Mouse (Mus musculus) heart, embryonic 16.5 days (tissue): ENCODE data around the gene Kat14. TPM values are rescaled to one million over a fixed set of nuclear protein-coding genes. Genes with fewer than 3 reads are reported as not detected.
A peak's percentile ranks its signal among the peaks of the same experiment; 100 is the strongest.

Experiments
- ATAC-seq: fragments of 200-750 bp; cut with Nextera tagmentation; replicated peaks from 2 replicates; pipeline ENCODE4 v1.8.0; 2017; ENCODE audit warnings: moderate number of reproducible peaks; ENCODE audit not compliant: insufficient read depth, low FRiP score; ENCODE audit errors: extremely low read depth
- H3K27ac ChIP-seq: fragments of 300-500 bp; sonication (generic); 2 replicates; pipeline ENCODE4 v1.5.1; 2014; ENCODE audit warnings: mild to moderate bottlenecking, low read length, control low read depth, moderate library complexity
- H3K27me3 ChIP-seq: fragments of 300-500 bp; sonication (generic); 2 replicates; pipeline ENCODE4 v1.6.1; 2014; ENCODE audit warnings: low read length, mixed read lengths; ENCODE audit not compliant: control insufficient read depth, insufficient read depth
- H3K36me3 ChIP-seq: fragments of 300-500 bp; sonication (generic); 2 replicates; pipeline ENCODE4 v1.6.1; 2014; ENCODE audit not compliant: control insufficient read depth, insufficient read depth
- H3K4me1 ChIP-seq: fragments of 300-500 bp; sonication (generic); 2 replicates; pipeline ENCODE4 v1.6.1; 2014; ENCODE audit warnings: low read length, mixed read lengths; ENCODE audit not compliant: control insufficient read depth, insufficient read depth
- H3K4me2 ChIP-seq: fragments of 300-500 bp; sonication (generic); 2 replicates; pipeline ENCODE4 v1.6.1; 2014; ENCODE audit warnings: low read depth, mild to moderate bottlenecking, control low read depth, low read length
- H3K4me3 ChIP-seq: fragments of 300-500 bp; sonication (generic); 2 replicates; pipeline ENCODE4 v1.5.1; 2014; ENCODE audit warnings: mild to moderate bottlenecking, control low read depth, low read length
- H3K9ac ChIP-seq: fragments of 300-500 bp; sonication (generic); 2 replicates; pipeline ENCODE4 v1.6.1; 2014; ENCODE audit warnings: low read length, control low read depth
- H3K9me3 ChIP-seq: fragments of 300-500 bp; sonication (generic); replicated peaks from 2 replicates; pipeline ENCODE4 v1.6.1; 2016; ENCODE audit warnings: low read length; ENCODE audit not compliant: control insufficient read depth
- WGBS: fragments of 180-500 bp; shearing (Covaris S2); extraction: QIAGEN DNeasy Blood & Tissue Kit; methylation state at CpG from one replicate; pipeline ENCODE4 v1.1.7; 2014; 5-methylcytosine and 5-hydroxymethylcytosine counted together
- polyA plus RNA-seq: library from polyadenylated mRNA; unstranded; fragments of >200 nt; fragmentation: Nextera tagmentation; extraction: Ambion mirVana; gene quantifications from 2 replicates; pipeline ENCODE4 v1.2.1, GENCODE M21; 2015

The Kat14 gene
- 27.2 and 28.0 TPM in 2 replicates for polyA plus RNA-seq

- Histone ChIP-seq H3K4me1 (peaks cover 13% of the 10 kb centered on the region), H3K4me3 (peak within 1 kb of the TSS; percentile 88), H3K4me2 (peak within 1 kb of the TSS; percentile 86), H3K9ac (peak within 1 kb of the TSS; percentile 94), H3K27ac (peak within 1 kb of the TSS; percentile 97), H3K36me3 (peaks cover 6% of the 10 kb centered on the region), H3K9me3 (no peaks in the 10 kb centered on the region), H3K27me3 (no peaks in the 10 kb centered on the region)
- ATAC-seq = peak; percentile 89
- WGBS = 4% methylated on average over 38 of the region's 38 CpGs
Observed at GRCm38 (mm10) chr2:144368400-144369019, at the start of gene Kat14, which contains the start of gene Pet117. TSS of gene Kat14 (plus strand) at chr2:144368983. TSS of gene Pet117 (plus strand) at chr2:144368996.

GRCm38 (mm10) chr2:144324218-144324617 is 44.6 kb upstream of the Kat14 start:
- no peak overlapping the region for H3K4me2 ChIP-seq
- H3K27me3 ChIP-seq = peaks cover 17% of the 10 kb centered on the region
- H3K27ac ChIP-seq = no peak overlapping the region
- no peak for ATAC-seq
- no peak overlapping the region for H3K9ac ChIP-seq
- H3K9me3 ChIP-seq = no peaks in the 10 kb centered on the region
- no peak overlapping the region for H3K4me3 ChIP-seq
- H3K4me1 ChIP-seq = no peaks in the 10 kb centered on the region
- WGBS = 58% methylated on average over 3 of the region's 3 CpGs
- H3K36me3 ChIP-seq = no peaks in the 10 kb centered on the region

GRCm38 (mm10) chr2:144329451-144329850 is 39.3 kb upstream of the Kat14 start:
- WGBS = 4% methylated on average over 9 of the region's 10 CpGs
- Histone ChIP-seq H3K36me3 (no peaks in the 10 kb centered on the region), H3K27me3 (peaks cover 56% of the 10 kb centered on the region)

GRCm38 (mm10) chr2:144329937-144330336 is 38.8 kb upstream of the Kat14 start:
- no peak overlapping the region for H3K27ac ChIP-seq
- peaks cover 56% of the 10 kb centered on the region for H3K27me3 ChIP-seq
- no peaks in the 10 kb centered on the region for H3K9me3 ChIP-seq
- no peak overlapping the region for H3K9ac ChIP-seq
- ATAC-seq = no peak
- H3K4me3 ChIP-seq = peak overlapping the region; percentile 11
- H3K4me2 ChIP-seq = peak overlapping the region; percentile 80
- H3K4me1 ChIP-seq = peaks cover 26% of the 10 kb centered on the region
- WGBS = 10% methylated on average over 10 of the region's 10 CpGs
- H3K36me3 ChIP-seq = no peaks in the 10 kb centered on the region

More at GRCm38 (mm10) chr2:144329451-144329850, 39.3 kb upstream of the Kat14 start:
- Histone ChIP-seq H3K9ac (no peak overlapping the region), H3K4me1 (peaks cover 26% of the 10 kb centered on the region), H3K9me3 (no peaks in the 10 kb centered on the region), H3K4me2 (peak overlapping the region; percentile 80), H3K27ac (no peak overlapping the region), H3K4me3 (peak overlapping the region; percentile 11)
- ATAC-seq = no peak

GRCm38 (mm10) chr2:144330352-144330959 is 38.3 kb upstream of the Kat14 start:
- H3K9ac ChIP-seq = peak overlapping the region; percentile 42; the same call in 1 of the 2 replicates
- under 1% methylated on average over 41 of the region's 41 CpGs for WGBS
- no peak overlapping the region for H3K27ac ChIP-seq
- no peak for ATAC-seq
- H3K9me3 ChIP-seq = no peaks in the 10 kb centered on the region
- peak overlapping the region; percentile 80 for H3K4me2 ChIP-seq
- peak overlapping the region; percentile 51 for H3K4me3 ChIP-seq
- peaks cover 56% of the 10 kb centered on the region for H3K27me3 ChIP-seq
- H3K36me3 ChIP-seq = no peaks in the 10 kb centered on the region
- H3K4me1 ChIP-seq = peaks cover 26% of the 10 kb centered on the region

- H3K36me3 ChIP-seq = no peaks in the 10 kb centered on the region
- H3K9ac ChIP-seq = peak overlapping the region; percentile 42
- H3K27ac ChIP-seq = no peak overlapping the region
- under 1% methylated on average over 50 of the region's 50 CpGs for WGBS
- H3K4me2 ChIP-seq = peak overlapping the region; percentile 80
- H3K27me3 ChIP-seq = peaks cover 56% of the 10 kb centered on the region
- peak; percentile 26; the same call in 1 of the 2 replicates for ATAC-seq
- H3K4me3 ChIP-seq = peak overlapping the region; percentile 51
- H3K4me1 ChIP-seq = peaks cover 26% of the 10 kb centered on the region
- H3K9me3 ChIP-seq = no peaks in the 10 kb centered on the region
Observed at GRCm38 (mm10) chr2:144330960-144331371, 37.8 kb upstream of the Kat14 start.

- H3K27ac ChIP-seq = no peak within 1 kb of the TSS
- WGBS = under 1% methylated on average over 62 of the region's 62 CpGs
- peak; percentile 50; the same call in 1 of the 2 replicates for ATAC-seq
Observed at GRCm38 (mm10) chr2:144331401-144332302, 37.1 kb upstream of the Kat14 start, which contains the start of gene Ovol2. TSS of gene Ovol2 (minus strand) at chr2:144332146.

GRCm38 (mm10) chr2:144332486-144332885 is 36.3 kb upstream of the Kat14 start:
- Histone ChIP-seq H3K4me1 (peaks cover 26% of the 10 kb centered on the region), H3K9ac (no peak overlapping the region), H3K27me3 (peaks cover 53% of the 10 kb centered on the region), H3K4me2 (peak overlapping the region; percentile 80), H3K9me3 (no peaks in the 10 kb centered on the region), H3K4me3 (peak overlapping the region; percentile 51), H3K36me3 (no peaks in the 10 kb centered on the region), H3K27ac (no peak overlapping the region)
- 7% methylated on average over 9 of the region's 9 CpGs for WGBS
- no peak for ATAC-seq

More at GRCm38 (mm10) chr2:144331401-144332302, 37.1 kb upstream of the Kat14 start, which contains the start of gene Ovol2:
- H3K4me2 ChIP-seq = peak within 1 kb of the TSS; percentile 80
- H3K36me3 ChIP-seq = no peaks in the 10 kb centered on the region
- H3K27me3 ChIP-seq = peaks cover 55% of the 10 kb centered on the region
- peak within 1 kb of the TSS; percentile 51 for H3K4me3 ChIP-seq
- peak within 1 kb of the TSS; percentile 42 for H3K9ac ChIP-seq
- H3K9me3 ChIP-seq = no peaks in the 10 kb centered on the region
- peaks cover 26% of the 10 kb centered on the region for H3K4me1 ChIP-seq
